Mouse (Mus musculus): ENCODE measurements around the gene Wdr81.

- TF ChIP-seq CTCF (IDR thresholded peaks at IDR 0.05; ENCODE audit: low read depth) (peak; percentile 79), EP300 (IDR thresholded peaks at IDR 0.05; ENCODE audit: low read depth) (no peak)
Observed at GRCm38 (mm10) chr11:75458169-75458568, 3.7 kb upstream of the Wdr81 start.
